Mouse (Mus musculus) CH12.LX (cell line): ENCODE results near the gene Kdelr1. TPM values are rescaled to one million over a fixed set of nuclear protein-coding genes. Genes with fewer than 3 reads are reported as not detected.

ENCODE experiments used
- DNase-seq: peaks from one replicate; pipeline ENCODE4 v3.0.0-alpha.2; 2013; ENCODE audit errors: extremely low read depth
- H3K27ac ChIP-seq: 2 replicates; pipeline ENCODE4 v1.5.1; 2012; ENCODE audit warnings: low read depth, mild to moderate bottlenecking, control low read depth, moderate library complexity; ENCODE audit not compliant: insufficient read depth
- H3K27me3 ChIP-seq: replicated peaks from 2 replicates; pipeline ENCODE3; 2012; ENCODE audit warnings: inconsistent platforms
- H3K36me3 ChIP-seq, 2 experiments: replicated peaks in 1 of 2; 2 replicates each; pipeline versions ENCODE3 to v1.6.1; 2012; ENCODE audit warnings: inconsistent platforms in 1 of 2, low read length in 1 of 2, mild to moderate bottlenecking in 1 of 2, mixed read lengths in 1 of 2, moderate library complexity in 1 of 2; ENCODE audit not compliant: control insufficient read depth in 1 of 2, insufficient read depth in 1 of 2
- H3K4me1 ChIP-seq, 2 experiments: 2 replicates each; pipeline ENCODE4 v1.6.1; 2012; ENCODE audit warnings: inconsistent platforms in 1 of 2, moderate library complexity in 1 of 2; ENCODE audit not compliant: insufficient read depth in 2 of 2, control insufficient read depth in 1 of 2
- H3K4me2 ChIP-seq: 2 replicates; pipeline ENCODE4 v1.6.1; 2012; ENCODE audit warnings: low read depth, mild to moderate bottlenecking, control low read depth; ENCODE audit not compliant: poor library complexity, insufficient read depth, severe bottlenecking
- H3K4me3 ChIP-seq, 3 experiments: fragments of 150-350 bp in 1 of 3; sonication (generic) in 1 of 3; replicated peaks in 1 of 3; 2 replicates each; pipeline versions ENCODE3 to v1.5.1; 2011 to 2012; ENCODE audit warnings: low read depth in 2 of 3, low read length in 2 of 3, mild to moderate bottlenecking in 2 of 3, moderate library complexity in 2 of 3, control low read depth in 1 of 3, improper control_type of control experiment in 1 of 3, inconsistent platforms in 1 of 3, mixed read lengths in 1 of 3; ENCODE audit not compliant: poor library complexity in 1 of 3
- H3K79me2 ChIP-seq: replicated peaks from 2 replicates; pipeline ENCODE4 v1.6.1; 2012; ENCODE audit warnings: mild to moderate bottlenecking, moderate library complexity; ENCODE audit not compliant: control insufficient read depth, poor library complexity, insufficient read depth, severe bottlenecking; ENCODE audit errors: extremely low read depth
- H3K9ac ChIP-seq: 2 replicates; pipeline ENCODE4 v1.6.1; 2012; ENCODE audit warnings: low read depth, mild to moderate bottlenecking, control low read depth, moderate library complexity; ENCODE audit not compliant: insufficient read depth
- H3K9me3 ChIP-seq: replicated peaks from 2 replicates; pipeline ENCODE3; 2012; ENCODE audit warnings: low read length, inconsistent platforms, mixed read lengths
- BHLHE40 ChIP-seq: IDR thresholded peaks from 2 replicates; pipeline ENCODE4 v1.6.1; 2011; ENCODE audit warnings: mild to moderate bottlenecking, low read depth, low read length, improper control_type of control experiment
- CHD2 ChIP-seq: IDR thresholded peaks from 2 replicates; pipeline ENCODE4 v1.6.1; 2011; ENCODE audit warnings: low read length, improper control_type of control experiment
- CTCF ChIP-seq, 2 experiments: IDR thresholded peaks in 1 of 2; conservative IDR thresholded peaks in 1 of 2; 2 replicates each; pipeline ENCODE4 v1.5.1; 2011 to 2012; ENCODE audit warnings: low read depth in 2 of 2, low read length in 2 of 2, improper control_type of control experiment in 1 of 2, inconsistent platforms in 1 of 2, mild to moderate bottlenecking in 1 of 2, moderate library complexity in 1 of 2
- EP300 ChIP-seq: IDR thresholded peaks from 2 replicates; pipeline ENCODE4 v1.6.1; 2011; ENCODE audit warnings: low read length, improper control_type of control experiment
- HCFC1 ChIP-seq: IDR thresholded peaks from 2 replicates; pipeline ENCODE4 v1.6.1; 2012; ENCODE audit warnings: low read depth, mild to moderate bottlenecking, inconsistent platforms, low read length, improper control_type of control experiment
- IRF4 ChIP-seq: IDR thresholded peaks from 2 replicates; pipeline ENCODE4 v1.6.1; 2014; ENCODE audit warnings: low read depth, mild to moderate bottlenecking, inconsistent platforms, low read length, improper control_type of control experiment
- JUN ChIP-seq: IDR thresholded peaks from 2 replicates; pipeline ENCODE4 v1.6.1; 2011; ENCODE audit warnings: low read depth, mild to moderate bottlenecking, low read length, improper control_type of control experiment, moderate library complexity; ENCODE audit not compliant: insufficient read depth
- JUND ChIP-seq: conservative IDR thresholded peaks from 2 replicates; pipeline ENCODE4 v1.6.1; 2011; ENCODE audit warnings: low read depth, low read length, improper control_type of control experiment
- MAFK ChIP-seq: IDR thresholded peaks from 2 replicates; pipeline ENCODE4 v1.6.1; 2011; ENCODE audit warnings: low read length, improper control_type of control experiment; ENCODE audit not compliant: insufficient replicate concordance
- MAZ ChIP-seq: IDR thresholded peaks from 2 replicates; pipeline ENCODE4 v1.6.1; 2012; ENCODE audit warnings: low read depth, mild to moderate bottlenecking, inconsistent platforms, low read length, improper control_type of control experiment, moderate library complexity
- MXI1 ChIP-seq: IDR thresholded peaks from 2 replicates; pipeline ENCODE4 v1.6.1; 2011; ENCODE audit warnings: mild to moderate bottlenecking, low read depth, low read length, improper control_type of control experiment
- MYC ChIP-seq: IDR thresholded peaks from 2 replicates; pipeline ENCODE4 v1.6.1; 2011; ENCODE audit warnings: low read depth, mild to moderate bottlenecking, improper control_type of control experiment, low read length
- NRF1 ChIP-seq: IDR thresholded peaks from 2 replicates; pipeline ENCODE4 v1.6.1; 2014; ENCODE audit warnings: low read depth, mild to moderate bottlenecking, inconsistent platforms, low read length, improper control_type of control experiment, moderate library complexity
- RCOR1 ChIP-seq: conservative IDR thresholded peaks from 2 replicates; pipeline ENCODE4 v1.6.1; 2012; ENCODE audit warnings: low read depth, mild to moderate bottlenecking, inconsistent platforms, low read length, improper control_type of control experiment
- SIN3A ChIP-seq: IDR thresholded peaks from 2 replicates; pipeline ENCODE4 v1.6.1; 2012; ENCODE audit warnings: low read length, improper control_type of control experiment, inconsistent platforms
- SMC3 ChIP-seq: IDR thresholded peaks from 2 replicates; pipeline ENCODE4 v1.6.1; 2011; ENCODE audit warnings: low read depth, low read length, improper control_type of control experiment
- TCF12 ChIP-seq: IDR thresholded peaks from 2 replicates; pipeline ENCODE4 v1.6.1; 2014; ENCODE audit warnings: low read depth, mild to moderate bottlenecking, inconsistent platforms, low read length, improper control_type of control experiment
- UBTF ChIP-seq: IDR thresholded peaks from 2 replicates; pipeline ENCODE4 v1.6.1; 2012; ENCODE audit warnings: low read depth, mild to moderate bottlenecking, inconsistent platforms, low read length, improper control_type of control experiment, moderate library complexity
- USF2 ChIP-seq: conservative IDR thresholded peaks from 2 replicates; pipeline ENCODE4 v1.6.1; 2011; ENCODE audit warnings: low read depth, low read length, improper control_type of control experiment
- ZC3H11A ChIP-seq: IDR thresholded peaks from 2 replicates; pipeline ENCODE4 v1.6.1; 2012; ENCODE audit warnings: low read depth, mild to moderate bottlenecking, inconsistent platforms, low read length, improper control_type of control experiment
- ZKSCAN1 ChIP-seq: IDR thresholded peaks from 2 replicates; pipeline ENCODE4 v1.6.1; 2012; ENCODE audit warnings: low read depth, inconsistent platforms, low read length, improper control_type of control experiment, borderline replicate concordance
- ZNF384 ChIP-seq: IDR thresholded peaks from 2 replicates; pipeline ENCODE4 v1.6.1; 2012; ENCODE audit warnings: low read depth, low read length, improper control_type of control experiment, inconsistent platforms
- dilution Hi-C: fragments of 300-500 bp; cut with MboI; formaldehyde crosslinking; loops from 2 replicates; pipeline ENCODE4 v1.14.3; 2020; ENCODE audit warnings: low sequenced_read_pairs; ENCODE audit not compliant: extremely low pct_unique_long_range_greater_than_20kb, extremely low pct_ligation_motif_present
- in situ Hi-C: fragments of 300-500 bp; cut with MboI; formaldehyde crosslinking; loops from 3 replicates; pipeline ENCODE4 v1.14.3; 2019; ENCODE audit warnings: low sequenced_read_pairs, low pct_ligation_motif_present, low pct_unique_long_range_greater_than_20kb, mixed read lengths
- polyA plus RNA-seq: library from polyadenylated mRNA; unstranded; fragments of >175 nt; gene quantifications from 2 replicates; pipeline ENCODE4 v1.2.1, GENCODE M21; 2012; ENCODE audit warnings: low read depth; ENCODE audit not compliant: insufficient read length
- total RNA-seq, 2 experiments: library from RNA; depleted of rRNA; stranded (reverse); fragments of 300-350 nt in 1 of 2; fragments of >200 nt in 1 of 2; gene quantifications; 2 replicates each; pipeline ENCODE4 v1.2.3; 2012 to 2014

Kdelr1 gene
- total and polyA plus RNA-seq, 3 experiments, result 59.7 to 80.5 (median 66.9) TPM

DNA sequence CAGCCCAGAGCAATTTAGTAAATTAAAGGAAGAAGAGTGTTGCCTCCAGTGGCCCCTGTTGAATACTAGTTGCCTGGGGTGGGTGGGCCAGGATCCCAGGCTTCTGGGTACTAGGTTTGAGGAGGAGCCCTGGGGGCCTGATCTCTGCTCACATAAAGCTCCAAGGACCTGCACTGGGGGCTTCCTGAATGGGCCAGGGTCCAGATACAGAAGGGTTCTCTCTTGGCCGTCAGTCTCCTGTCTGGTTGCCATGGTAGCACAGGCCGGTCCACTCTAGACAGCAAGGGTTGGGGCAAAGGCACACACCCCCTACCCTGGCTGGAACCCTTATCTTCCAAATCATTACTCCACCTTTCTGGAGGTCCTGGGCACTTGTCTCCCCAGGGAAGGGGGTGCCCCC is 4.7 kb upstream of the Kdelr1 start:
- H3K36me3 ChIP-seq, result no peaks in the 10 kb centered on the region
- no peak overlapping the region for H3K4me3 ChIP-seq
- TF ChIP-seq SIN3A (no peak), USF2 (no peak), EP300 (no peak), BHLHE40 (no peak), ZC3H11A (no peak), ZKSCAN1 (no peak), SMC3 (no peak), MAFK (no peak), RCOR1 (no peak), CTCF (conservative IDR thresholded peaks at IDR 0.05 in 1 of 2, IDR thresholded peaks at IDR 0.05 in 1 of 2; ENCODE audit: low read depth in 2 of 2, low read length in 2 of 2) (no peak)
- peaks cover 6% of the 10 kb centered on the region for H3K9me3 ChIP-seq
- H3K27me3 ChIP-seq, result peaks cover 56% of the 10 kb centered on the region
- no peak overlapping the region for H3K9ac ChIP-seq
- 0 out of 2 replicates have a peak, but pooled peaks cover 2% of the 10 kb centered on the region for H3K79me2 ChIP-seq
- dilution Hi-C loops, result no loop called here
- no peak overlapping the region for H3K27ac ChIP-seq
- H3K4me2 ChIP-seq, result no peak overlapping the region
- peaks cover 11 to 12% of the 10 kb centered on the region in 2 experiments for H3K4me1 ChIP-seq
- in situ Hi-C loops, result no loop called here
- no peak for DNase-seq

DNA sequence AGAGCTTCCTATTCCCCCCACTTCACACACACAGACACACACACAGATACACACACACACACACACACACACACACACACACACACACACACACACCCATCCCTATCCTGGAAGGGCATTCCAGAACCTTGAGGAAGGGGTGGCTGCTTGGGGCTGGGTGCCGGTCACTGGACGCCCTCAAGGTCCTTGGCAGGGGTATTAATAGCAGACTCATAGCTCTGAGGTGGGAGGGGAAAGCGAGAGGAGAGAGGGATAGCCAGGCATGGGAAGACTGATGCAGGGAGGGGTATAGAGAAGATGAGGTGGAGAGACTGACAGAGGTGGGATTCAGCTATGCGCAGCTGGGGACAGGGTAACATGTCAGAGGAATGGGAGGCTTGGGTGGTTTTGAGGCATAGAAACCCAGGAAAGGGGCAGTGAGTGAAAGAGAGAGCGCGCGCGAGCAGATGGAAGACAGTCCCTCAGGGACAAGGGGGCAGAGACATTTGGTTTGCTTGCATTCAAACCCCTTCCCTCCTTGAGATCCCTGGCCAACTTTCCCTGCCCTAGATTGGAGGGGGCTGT is 3.4 kb upstream of the Kdelr1 start:
- peaks cover 46% of the 10 kb centered on the region for H3K27me3 ChIP-seq

DNA sequence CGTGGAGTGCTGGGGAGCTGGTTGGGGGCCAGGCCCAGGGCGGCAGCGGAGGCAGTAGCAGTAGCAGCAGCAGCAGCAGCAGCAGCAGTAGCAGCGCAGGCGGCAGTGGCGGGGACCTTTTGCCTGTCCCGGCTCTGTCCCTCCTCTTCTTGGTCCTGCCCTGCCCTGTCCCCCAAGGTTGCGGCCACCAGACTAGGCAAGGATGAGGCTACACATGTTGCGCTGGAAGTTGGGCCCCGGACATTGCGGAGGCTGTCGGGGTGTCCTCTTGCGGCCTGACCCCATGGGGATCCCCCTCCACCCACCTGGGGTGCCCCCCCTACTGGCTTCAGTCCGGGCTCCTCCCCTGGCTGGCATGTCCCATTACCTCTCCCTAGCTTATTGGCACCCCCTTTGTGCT is 2.8 kb upstream of the Kdelr1 start:
- dilution Hi-C loops, result no loop called here
- Histone ChIP-seq H3K4me3 (no peak overlapping the region), H3K79me2 (peaks cover 20% of the 10 kb centered on the region)
- in situ Hi-C loops, result loop anchor here (5.0 kb wide), 1 partner anchor 73 kb away; no protein-coding TSS in a partner anchor
- TF ChIP-seq MYC, result no peak
- TF ChIP-seq EP300, result no peak
- no peak for TF ChIP-seq USF2
- no peak for TF ChIP-seq MXI1
- no peak for TF ChIP-seq ZKSCAN1
- TF ChIP-seq BHLHE40, result no peak
- TF ChIP-seq ZNF384, result no peak
- no peak for TF ChIP-seq HCFC1
- TF ChIP-seq RCOR1, result no peak
- TF ChIP-seq MAFK, result no peak
- no peak for TF ChIP-seq CHD2
- no peak for TF ChIP-seq JUND
- TF ChIP-seq IRF4, result no peak
- TF ChIP-seq TCF12, result no peak
- no peak for TF ChIP-seq JUN
- TF ChIP-seq MAZ, result no peak
- TF ChIP-seq UBTF, result no peak
- TF ChIP-seq, all 38 proteins: peak for 0
- Histone ChIP-seq H3K36me3 (peaks cover 3 to 7% of the 10 kb centered on the region in 2 experiments), H3K4me2 (peak overlapping the region; percentile 27; the same call in 1 of the 2 replicates), H3K27ac (no peak overlapping the region), H3K4me1 (peaks cover 15 to 18% of the 10 kb centered on the region in 2 experiments), H3K9me3 (peaks cover 6% of the 10 kb centered on the region), H3K9ac (no peak overlapping the region), H3K27me3 (peaks cover 42% of the 10 kb centered on the region)
- DNase-seq, result no peak

More for the DNA sequence above, 3.4 kb upstream of the Kdelr1 start:
- H3K4me2 ChIP-seq, result no peak overlapping the region
- in situ Hi-C loops (no loop called here), dilution Hi-C loops (no loop called here)
- no peak for TF ChIP-seq ZC3H11A
- peak; percentile 39; the same call in 1 of the 2 replicates for TF ChIP-seq NRF1
- peaks cover 14% of the 10 kb centered on the region; the same call in 1 of the 2 replicates for H3K79me2 ChIP-seq
- H3K4me1 ChIP-seq, result peaks cover 12% of the 10 kb centered on the region in 2 experiments
- peaks cover 0 to 2% of the 10 kb centered on the region in 2 experiments for H3K36me3 ChIP-seq
- DNase-seq, result no peak
- no peak overlapping the region for H3K27ac ChIP-seq
- H3K9me3 ChIP-seq, result peaks cover 6% of the 10 kb centered on the region
- H3K4me3 ChIP-seq, result no peak overlapping the region
- H3K9ac ChIP-seq, result no peak overlapping the region
